Mouse (Mus musculus) bone marrow, adult 2 months (tissue): ENCODE measurements at regions not wholly inside any gene's neighbourhood (a gene's known extent, or its start where the extent isn't known, plus 50 kb on each side); places are given as distances from the start of the nearest gene placed in this dataset.

Experiments
- H3K27ac ChIP-seq: fragments of 200-500 bp; 2 replicates; pipeline ENCODE4 v1.5.1; 2012; ENCODE audit warnings: low read depth, mild to moderate bottlenecking, control low read depth, inconsistent platforms, low read length; ENCODE audit not compliant: control insufficient read depth, poor library complexity, insufficient read depth
- H3K4me1 ChIP-seq: fragments of 200-500 bp; 2 replicates; pipeline ENCODE4 v1.6.1; 2011; ENCODE audit warnings: low read length; ENCODE audit not compliant: control insufficient read depth, insufficient read depth
- H3K4me3 ChIP-seq: fragments of 200-500 bp; replicated peaks from 2 replicates; pipeline ENCODE3; 2011; ENCODE audit warnings: mild to moderate bottlenecking, low read depth, low read length, control low read depth; ENCODE audit not compliant: control insufficient read depth
- CTCF ChIP-seq: fragments of 200-500 bp; IDR thresholded peaks from 2 replicates; pipeline ENCODE4 v1.5.1; 2011; ENCODE audit warnings: low read length, control low read depth; ENCODE audit not compliant: control insufficient read depth, insufficient read depth
- POLR2A ChIP-seq: fragments of 200-500 bp; IDR thresholded peaks from 2 replicates; pipeline ENCODE4 v1.6.1; 2011; ENCODE audit warnings: low read depth, mild to moderate bottlenecking, control low read depth, low read length, borderline replicate concordance; ENCODE audit not compliant: control insufficient read depth
- WGBS: fragments of 180-500 bp; shearing (Covaris S2); methylation state at CpG from one replicate; pipeline ENCODE4 v1.1.7; 2018; 5-methylcytosine and 5-hydroxymethylcytosine counted together

- TF ChIP-seq CTCF (no peak), POLR2A (no peak)
- 32% methylated on average over 7 of the region's 7 CpGs for WGBS
- Histone ChIP-seq H3K27ac (no peak overlapping the region), H3K4me3 (no peak overlapping the region), H3K4me1 (no peaks in the 10 kb centered on the region)
Observed at GRCm38 (mm10) chr13:107502261-107502660, 480.3 kb upstream of the Kif2a start.

DNA sequence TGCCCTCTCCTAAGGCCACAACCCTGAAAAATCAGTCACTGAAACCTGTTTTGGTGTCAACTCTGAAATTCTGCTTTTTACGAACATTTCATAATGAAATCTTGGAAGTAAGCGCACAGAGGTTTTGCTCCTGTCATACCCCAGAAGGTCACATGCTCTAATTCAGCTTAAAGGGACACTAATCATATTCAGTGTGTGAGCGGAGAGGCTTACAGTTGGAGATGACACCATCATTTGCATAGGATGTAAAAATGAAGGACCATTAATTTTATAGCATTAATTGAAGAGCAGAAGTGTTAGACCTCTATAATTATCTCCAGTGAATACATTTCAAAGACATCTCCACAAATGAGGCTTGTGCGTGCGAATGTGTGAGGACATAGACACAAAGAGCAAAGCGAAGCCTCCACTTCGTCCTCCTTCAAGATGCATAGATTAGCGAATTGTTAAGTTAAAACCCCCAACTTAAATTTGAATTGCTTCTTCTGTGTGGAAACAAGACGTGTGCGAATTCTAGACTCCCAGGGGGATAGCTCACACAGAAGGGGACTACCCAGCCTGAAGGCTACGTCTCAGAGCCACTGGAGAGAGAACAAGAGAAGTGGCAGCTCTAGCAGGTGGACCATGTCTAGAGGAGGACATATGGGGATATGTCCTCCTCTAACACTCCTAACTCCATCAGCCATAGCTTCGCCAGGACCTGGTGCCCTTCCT lies 479.0 kb upstream of the Kif2a start:
- no peak overlapping the region for H3K27ac ChIP-seq
- no peaks in the 10 kb centered on the region for H3K4me1 ChIP-seq
- TF ChIP-seq POLR2A (no peak), CTCF (no peak)
- WGBS = 82% methylated on average over 12 of the region's 12 CpGs
- H3K4me3 ChIP-seq = no peak overlapping the region

DNA sequence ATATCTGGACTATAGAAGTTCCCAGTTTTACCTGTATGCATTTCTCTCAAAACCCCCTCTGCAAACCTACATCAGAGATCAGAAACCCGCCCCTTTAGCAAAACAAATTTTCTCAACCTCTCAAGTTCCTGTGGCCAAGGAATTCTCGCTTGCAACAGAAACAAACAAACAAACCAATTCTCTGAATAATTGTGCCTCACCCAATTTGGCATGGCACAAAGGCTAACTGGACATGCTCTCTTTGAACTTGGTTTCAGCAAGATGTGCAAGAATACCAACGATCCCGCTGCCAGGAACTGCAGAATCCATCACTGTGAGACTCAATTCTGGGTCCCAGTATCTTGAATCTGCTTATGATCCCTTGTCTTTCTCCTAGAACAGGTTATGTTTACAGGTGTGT lies 477.4 kb upstream of the Kif2a start:
- 80% methylated on average over 4 of the region's 4 CpGs for WGBS
- no peak overlapping the region for H3K4me3 ChIP-seq
- no peak for TF ChIP-seq POLR2A
- no peak for TF ChIP-seq CTCF
- no peaks in the 10 kb centered on the region for H3K4me1 ChIP-seq
- H3K27ac ChIP-seq = no peak overlapping the region

- TF ChIP-seq POLR2A (no peak), CTCF (no peak)
Observed at GRCm38 (mm10) chr13:107495161-107495732, 473.3 kb upstream of the Kif2a start.

GRCm38 (mm10) chr13:107493765-107494164 lies 471.8 kb upstream of the Kif2a start:
- 78% methylated on average over 13 of the region's 13 CpGs for WGBS
- Histone ChIP-seq H3K4me3 (no peak overlapping the region), H3K27ac (no peak overlapping the region), H3K4me1 (no peaks in the 10 kb centered on the region)
- TF ChIP-seq POLR2A (no peak), CTCF (no peak)

More at GRCm38 (mm10) chr13:107495161-107495732, 473.3 kb upstream of the Kif2a start:
- Histone ChIP-seq H3K4me3 (no peak overlapping the region), H3K4me1 (no peaks in the 10 kb centered on the region), H3K27ac (no peak overlapping the region)
- 78% methylated on average over 6 of the region's 6 CpGs for WGBS

- H3K4me1 ChIP-seq = no peaks in the 10 kb centered on the region
- no peak for TF ChIP-seq CTCF
- no peak for TF ChIP-seq POLR2A
- no peak overlapping the region for H3K4me3 ChIP-seq
- 72% methylated on average over 4 of the region's 4 CpGs for WGBS
- H3K27ac ChIP-seq = no peak overlapping the region
Observed at GRCm38 (mm10) chr13:107492448-107492847, 470.5 kb upstream of the Kif2a start.

DNA sequence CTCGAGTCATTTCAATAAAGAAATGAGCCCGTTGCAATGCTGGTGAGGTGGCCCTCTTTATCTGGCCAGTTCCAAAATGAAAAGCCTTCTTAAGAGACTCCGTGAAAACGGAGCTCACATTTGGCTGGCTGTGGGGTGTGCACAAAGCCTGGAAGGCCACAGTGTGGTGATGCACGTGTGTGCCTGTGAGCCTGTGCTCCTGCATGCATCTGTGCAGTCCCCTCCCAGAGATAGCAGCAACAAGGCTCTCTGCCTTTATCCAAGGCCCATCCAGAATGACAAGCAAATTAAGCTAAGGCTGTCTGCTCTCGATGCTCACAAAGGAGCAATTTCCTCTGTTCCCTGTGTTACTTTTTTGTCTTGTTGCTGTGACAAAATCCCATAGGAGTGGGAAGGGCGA lies 469.5 kb upstream of the Kif2a start:
- TF ChIP-seq CTCF = no peak
- no peak for TF ChIP-seq POLR2A
- Histone ChIP-seq H3K4me3 (no peak overlapping the region), H3K27ac (no peak overlapping the region), H3K4me1 (no peaks in the 10 kb centered on the region)
- WGBS = 69% methylated on average over 7 of the region's 7 CpGs

DNA sequence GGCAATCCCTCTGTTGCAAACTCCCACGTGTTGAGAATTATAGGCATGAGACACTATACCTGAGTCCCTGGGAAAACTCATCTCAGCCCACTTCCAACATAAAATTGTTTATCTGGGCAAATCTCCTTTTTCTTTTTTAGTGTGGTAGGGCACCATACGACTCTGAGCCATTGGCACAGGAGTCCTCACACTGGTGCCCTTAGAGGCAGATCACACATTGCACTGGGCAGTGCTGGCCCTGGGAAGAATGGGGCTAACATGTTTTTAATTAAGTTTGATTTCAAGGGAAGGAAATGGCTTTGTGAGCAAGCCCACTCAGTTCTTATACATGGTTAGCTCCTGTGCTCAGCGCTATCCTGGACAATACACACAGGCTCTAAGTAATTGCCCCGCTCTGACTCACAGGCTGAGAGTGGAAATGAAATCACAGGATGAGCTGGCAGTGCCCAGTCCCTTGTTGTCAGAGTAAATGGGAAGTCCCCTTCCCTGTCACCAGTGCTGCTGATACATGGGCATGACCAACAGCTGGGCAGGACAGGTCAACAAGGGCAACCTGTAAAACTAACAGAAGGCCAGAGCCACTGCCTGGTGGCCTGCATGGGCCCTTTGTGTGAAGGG lies 463.6 kb upstream of the Kif2a start:
- H3K27ac ChIP-seq = no peak overlapping the region
- 72% methylated on average over 4 of the region's 4 CpGs for WGBS
- no peaks in the 10 kb centered on the region for H3K4me1 ChIP-seq
- TF ChIP-seq POLR2A (no peak), CTCF (no peak)
- no peak overlapping the region for H3K4me3 ChIP-seq

GRCm38 (mm10) chr13:107484630-107484998 lies 462.7 kb upstream of the Kif2a start:
- TF ChIP-seq POLR2A (no peak), CTCF (no peak)
- H3K4me3 ChIP-seq = no peak overlapping the region
- WGBS = 70% methylated on average over 6 of the region's 6 CpGs
- H3K4me1 ChIP-seq = no peaks in the 10 kb centered on the region
- H3K27ac ChIP-seq = no peak overlapping the region
